Mouse (Mus musculus) heart, embryonic 13.5 days (tissue): ENCODE data around the gene Tssc4. TPM values are rescaled to one million over a fixed set of nuclear protein-coding genes. Genes with fewer than 3 reads are reported as not detected.

ENCODE experiments used
- ATAC-seq: fragments of 200-750 bp; cut with Nextera tagmentation; 2 replicates; pipeline ENCODE4 v1.8.0; 2017; ENCODE audit warnings: moderate TSS enrichment; ENCODE audit not compliant: insufficient number of reproducible peaks, low FRiP score, low TSS enrichment; ENCODE audit errors: extremely low read depth
- H3K27ac ChIP-seq: fragments of 300-500 bp; sonication (generic); replicated peaks from 2 replicates; pipeline ENCODE4 v1.5.1; 2015; ENCODE audit warnings: moderate library complexity, mild to moderate bottlenecking, inconsistent platforms
- H3K27me3 ChIP-seq: fragments of 300-500 bp; sonication (generic); replicated peaks from 2 replicates; pipeline ENCODE4 v1.6.1; 2015; ENCODE audit warnings: mild to moderate bottlenecking, inconsistent platforms
- H3K36me3 ChIP-seq: fragments of 300-500 bp; sonication (generic); 2 replicates; pipeline ENCODE4 v1.6.1; 2015; ENCODE audit warnings: mild to moderate bottlenecking, inconsistent platforms
- H3K4me1 ChIP-seq: fragments of 300-500 bp; sonication (generic); 2 replicates; pipeline ENCODE4 v1.6.1; 2015; ENCODE audit warnings: inconsistent platforms
- H3K4me2 ChIP-seq: fragments of 300-500 bp; sonication (generic); 2 replicates; pipeline ENCODE4 v1.6.1; 2015; ENCODE audit warnings: inconsistent platforms, mild to moderate bottlenecking, moderate library complexity
- H3K4me3 ChIP-seq: fragments of 300-500 bp; sonication (generic); 2 replicates; pipeline ENCODE4 v1.5.1; 2015; ENCODE audit warnings: moderate library complexity, mild to moderate bottlenecking, inconsistent platforms
- H3K9ac ChIP-seq: fragments of 300-500 bp; sonication (generic); 2 replicates; pipeline ENCODE4 v1.6.1; 2015; ENCODE audit warnings: inconsistent platforms, mild to moderate bottlenecking, moderate library complexity
- H3K9me3 ChIP-seq: fragments of 300-500 bp; sonication (generic); 2 replicates; pipeline ENCODE4 v1.6.1; 2016; ENCODE audit warnings: inconsistent platforms
- WGBS: fragments of 180-500 bp; shearing (Covaris S2); methylation state at CpG from one replicate; pipeline ENCODE4 v1.1.7; 2015; ENCODE audit warnings: mixed read lengths; 5-methylcytosine and 5-hydroxymethylcytosine counted together
- polyA plus RNA-seq: library from polyadenylated mRNA; unstranded; fragments of >200 nt; fragmentation: Nextera tagmentation; extraction: Ambion mirVana; gene quantifications from 2 replicates; pipeline ENCODE4 v1.2.1, GENCODE M21; 2015

Gene Tssc4
- polyA plus RNA-seq, 1 experiment from 2014 or later: 58.2 TPM

DNA sequence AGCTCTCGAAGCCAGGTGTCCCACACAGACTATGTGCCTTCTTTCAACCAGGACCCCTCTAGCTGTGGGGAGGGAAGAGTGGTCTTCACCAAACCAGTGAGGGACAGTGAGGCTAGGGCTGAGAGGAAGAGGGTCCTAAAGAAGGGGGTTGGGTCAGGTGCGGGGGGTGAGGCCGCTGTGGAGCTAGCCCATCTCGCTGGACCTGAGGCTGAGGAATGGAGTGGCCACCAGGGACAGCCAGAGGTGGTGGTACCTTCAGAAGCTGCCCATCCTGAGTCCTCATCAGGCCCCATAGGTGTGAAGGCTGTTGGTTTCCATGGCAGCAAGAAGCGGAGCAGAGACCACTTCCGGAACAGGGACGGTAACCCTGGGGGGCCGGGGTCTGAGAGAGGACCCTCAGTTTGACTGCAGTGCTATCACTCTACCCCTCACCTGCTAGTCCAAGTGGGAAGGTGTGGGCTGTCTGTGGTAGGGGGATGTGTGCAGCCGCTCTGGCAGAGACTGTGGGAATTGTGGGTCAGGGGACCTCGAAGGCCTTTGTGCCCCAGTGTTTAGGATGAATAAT, 1.5 kb downstream of the Tssc4 start:
- no peaks in the 10 kb centered on the region for H3K27me3 ChIP-seq
- H3K9ac ChIP-seq: peak overlapping the region; percentile 96
- no peak for ATAC-seq
- peak overlapping the region; percentile 90 for H3K27ac ChIP-seq
- H3K4me3 ChIP-seq: peak overlapping the region; percentile 84
- WGBS: 85% methylated on average over 10 of the region's 10 CpGs
- no peaks in the 10 kb centered on the region for H3K9me3 ChIP-seq
- H3K4me2 ChIP-seq: peak overlapping the region; percentile 98
- H3K4me1 ChIP-seq: peaks cover 26% of the 10 kb centered on the region
- peaks cover 42% of the 10 kb centered on the region for H3K36me3 ChIP-seq

DNA sequence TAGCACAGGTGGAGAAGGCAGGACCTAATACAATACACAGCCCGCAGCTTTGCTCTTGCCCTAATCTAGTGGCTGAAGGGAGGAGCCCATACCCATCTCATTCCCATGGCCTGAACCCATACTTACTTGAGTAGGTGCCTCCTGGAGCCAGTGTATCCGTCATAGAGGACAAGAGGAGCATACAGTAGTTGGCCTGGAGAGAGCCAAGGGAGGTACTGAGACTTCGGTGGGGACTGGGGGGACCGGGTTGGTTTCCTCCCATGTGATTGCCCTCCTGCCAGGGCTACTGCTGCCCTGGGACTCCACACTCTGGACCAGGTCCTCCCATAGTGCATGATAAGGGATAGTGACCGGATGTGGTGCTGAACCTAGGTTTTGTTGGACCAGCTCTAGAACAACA, 3.6 kb downstream of the Tssc4 start:
- Histone ChIP-seq H3K4me3 (no peak overlapping the region), H3K9ac (no peak overlapping the region), H3K4me2 (no peak overlapping the region), H3K4me1 (peaks cover 26% of the 10 kb centered on the region), H3K27ac (no peak overlapping the region), H3K36me3 (peaks cover 22% of the 10 kb centered on the region), H3K9me3 (no peaks in the 10 kb centered on the region), H3K27me3 (no peaks in the 10 kb centered on the region)
- no peak for ATAC-seq
- 76% methylated on average over 5 of the region's 5 CpGs for WGBS

- Histone ChIP-seq H3K27me3 (no peaks in the 10 kb centered on the region), H3K4me2 (no peak overlapping the region), H3K27ac (no peak overlapping the region), H3K4me1 (peaks cover 21% of the 10 kb centered on the region), H3K9ac (no peak overlapping the region), H3K4me3 (no peak overlapping the region), H3K9me3 (no peaks in the 10 kb centered on the region), H3K36me3 (peaks cover 17% of the 10 kb centered on the region)
- ATAC-seq: no peak
- WGBS: 60% methylated on average over 1 of the region's 1 CpGs
Observed at GRCm38 (mm10) chr7:143073086-143073485, 4.0 kb downstream of the Tssc4 start.

DNA sequence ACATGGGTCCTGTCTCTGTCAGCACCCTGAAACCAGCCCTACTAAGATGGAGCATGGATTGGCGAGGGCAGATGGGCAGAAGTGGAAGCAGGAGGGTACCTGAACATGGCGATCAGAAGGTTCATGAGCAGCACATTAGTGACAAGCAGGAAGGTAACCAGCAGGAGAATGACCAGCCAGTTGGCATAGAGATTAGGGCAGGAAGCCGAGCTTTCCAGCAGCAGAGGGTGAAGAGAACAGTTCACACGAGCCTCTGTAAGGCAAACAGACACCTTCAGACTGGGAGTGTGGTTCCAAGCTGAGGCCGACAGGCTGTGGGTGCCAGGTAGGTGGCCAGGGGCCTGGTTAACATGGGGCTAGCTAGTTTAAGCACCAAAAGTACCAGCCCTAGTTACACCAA, 6.3 kb downstream of the Tssc4 start:
- peaks cover 6% of the 10 kb centered on the region; the same call in 1 of the 2 replicates for H3K27me3 ChIP-seq
- H3K9ac ChIP-seq: no peak overlapping the region
- H3K36me3 ChIP-seq: peaks cover 12% of the 10 kb centered on the region; the same call in 1 of the 2 replicates
- H3K27ac ChIP-seq: no peak overlapping the region
- no peaks in the 10 kb centered on the region for H3K9me3 ChIP-seq
- 60% methylated on average over 5 of the region's 5 CpGs for WGBS
- no peak overlapping the region for H3K4me3 ChIP-seq
- H3K4me1 ChIP-seq: peaks cover 7% of the 10 kb centered on the region
- ATAC-seq: no peak
- H3K4me2 ChIP-seq: no peak overlapping the region

- Histone ChIP-seq H3K9me3 (no peaks in the 10 kb centered on the region), H3K4me3 (no peak overlapping the region), H3K4me2 (no peak overlapping the region), H3K36me3 (no peaks in the 10 kb centered on the region), H3K4me1 (no peaks in the 10 kb centered on the region), H3K27ac (no peak overlapping the region), H3K9ac (no peak overlapping the region), H3K27me3 (peaks cover 11% of the 10 kb centered on the region; the same call in 1 of the 2 replicates)
- 76% methylated on average over 2 of the region's 2 CpGs for WGBS
- no peak for ATAC-seq
Observed at GRCm38 (mm10) chr7:143077351-143077750, 8.3 kb downstream of the Tssc4 start.

DNA sequence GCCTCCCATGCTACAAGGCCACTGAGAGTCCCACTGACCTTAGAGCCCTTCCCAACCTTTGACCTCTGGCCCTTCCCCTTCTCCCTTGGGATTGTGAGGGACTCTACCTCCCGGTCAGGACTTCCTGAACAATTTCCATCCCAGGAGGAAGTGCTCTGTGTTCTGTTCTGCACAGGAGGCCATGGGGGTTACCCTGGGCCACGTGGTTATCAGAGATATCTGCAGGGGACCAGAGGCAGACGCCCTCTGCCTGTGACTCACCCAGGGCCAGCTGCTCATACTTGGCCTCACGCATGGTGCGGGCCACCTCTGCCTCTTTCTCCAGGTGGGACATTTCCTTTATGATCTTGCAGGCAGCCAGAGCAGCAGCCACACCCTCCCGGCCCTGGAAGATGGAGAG, 13.0 kb downstream of the Tssc4 start:
- Histone ChIP-seq H3K9ac (no peak overlapping the region), H3K9me3 (no peaks in the 10 kb centered on the region), H3K4me3 (no peak overlapping the region), H3K4me2 (no peak overlapping the region), H3K27me3 (peaks cover 22% of the 10 kb centered on the region), H3K36me3 (no peaks in the 10 kb centered on the region), H3K4me1 (peaks cover 12% of the 10 kb centered on the region), H3K27ac (no peak overlapping the region)
- ATAC-seq: no peak
- WGBS: 57% methylated on average over 6 of the region's 6 CpGs

GRCm38 (mm10) chr7:143083708-143084107, 14.7 kb downstream of the Tssc4 start:
- no peaks in the 10 kb centered on the region for H3K36me3 ChIP-seq

DNA sequence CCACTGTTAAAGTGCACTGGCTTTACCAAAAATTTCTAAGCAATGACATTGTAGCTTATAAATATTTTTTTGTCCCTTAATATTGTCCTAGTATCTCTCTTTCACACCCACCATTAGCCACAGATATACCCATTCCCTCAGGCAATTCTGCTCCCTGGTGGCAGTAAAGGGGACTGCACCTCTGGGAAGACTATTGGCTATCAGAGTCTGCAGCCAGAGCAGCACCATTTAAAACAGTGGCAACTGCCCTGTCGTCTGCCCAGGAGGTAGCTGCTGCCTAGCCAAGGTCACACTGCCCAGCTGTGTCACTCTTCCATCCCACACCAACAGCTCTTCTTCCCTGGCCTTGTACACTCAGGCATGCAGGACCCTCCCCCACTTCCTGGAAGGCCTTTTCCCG, 17.3 kb downstream of the Tssc4 start:
- H3K4me3 ChIP-seq: peak overlapping the region; percentile 26
- peak overlapping the region; percentile 57 for H3K4me2 ChIP-seq
- peaks cover 19% of the 10 kb centered on the region for H3K4me1 ChIP-seq
- peak overlapping the region; percentile 78 for H3K9ac ChIP-seq
- no peaks in the 10 kb centered on the region for H3K36me3 ChIP-seq
- 53% methylated on average over 2 of the region's 2 CpGs for WGBS
- H3K9me3 ChIP-seq: no peaks in the 10 kb centered on the region
- H3K27me3 ChIP-seq: peaks cover 40% of the 10 kb centered on the region
- peak overlapping the region; percentile 83 for H3K27ac ChIP-seq
- ATAC-seq: no peak

More at GRCm38 (mm10) chr7:143083708-143084107, 14.7 kb downstream of the Tssc4 start:
- Histone ChIP-seq H3K4me3 (no peak overlapping the region), H3K4me2 (no peak overlapping the region), H3K4me1 (peaks cover 19% of the 10 kb centered on the region), H3K9me3 (no peaks in the 10 kb centered on the region), H3K27me3 (peaks cover 25% of the 10 kb centered on the region), H3K27ac (no peak overlapping the region), H3K9ac (no peak overlapping the region)
- ATAC-seq: no peak
- 54% methylated on average over 2 of the region's 2 CpGs for WGBS

- no peaks in the 10 kb centered on the region for H3K9me3 ChIP-seq
- H3K4me3 ChIP-seq: peak overlapping the region; percentile 26
- H3K4me2 ChIP-seq: peak overlapping the region; percentile 57
- no peaks in the 10 kb centered on the region for H3K36me3 ChIP-seq
- peak; percentile 66 for ATAC-seq
- WGBS: 26% methylated on average over 4 of the region's 4 CpGs
- peaks cover 19% of the 10 kb centered on the region for H3K4me1 ChIP-seq
- peaks cover 37% of the 10 kb centered on the region for H3K27me3 ChIP-seq
- H3K9ac ChIP-seq: peak overlapping the region; percentile 78
- peak overlapping the region; percentile 83 for H3K27ac ChIP-seq
Observed at GRCm38 (mm10) chr7:143087070-143087579, 18.1 kb downstream of the Tssc4 start.

DNA sequence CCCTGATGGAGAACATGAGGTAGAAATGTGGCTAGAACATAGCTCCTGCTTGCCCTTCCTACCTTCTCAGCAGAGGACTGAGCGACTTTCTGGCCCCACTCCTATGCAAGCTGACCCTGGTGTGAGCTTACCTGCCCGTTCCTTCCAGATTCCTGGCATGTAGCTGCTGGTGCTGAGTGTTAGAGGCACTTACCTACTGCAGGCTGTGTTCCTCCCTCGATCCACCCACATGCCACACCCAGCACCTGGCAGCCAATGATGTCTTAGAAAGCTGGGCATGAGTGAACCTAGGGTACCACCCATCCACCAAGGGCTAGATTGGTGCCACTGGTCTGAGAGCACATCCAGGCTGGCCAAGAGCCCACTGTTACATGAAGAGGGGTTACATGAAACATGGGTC, 24.8 kb downstream of the Tssc4 start:
- no peak overlapping the region for H3K27ac ChIP-seq
- H3K36me3 ChIP-seq: no peaks in the 10 kb centered on the region
- H3K27me3 ChIP-seq: peaks cover 50% of the 10 kb centered on the region
- WGBS: 63% methylated on average over 3 of the region's 3 CpGs
- no peaks in the 10 kb centered on the region for H3K9me3 ChIP-seq
- no peak overlapping the region for H3K9ac ChIP-seq
- ATAC-seq: no peak
- peaks cover 7% of the 10 kb centered on the region; the same call in 1 of the 2 replicates for H3K4me1 ChIP-seq
- no peak overlapping the region for H3K4me2 ChIP-seq
- no peak overlapping the region for H3K4me3 ChIP-seq

DNA sequence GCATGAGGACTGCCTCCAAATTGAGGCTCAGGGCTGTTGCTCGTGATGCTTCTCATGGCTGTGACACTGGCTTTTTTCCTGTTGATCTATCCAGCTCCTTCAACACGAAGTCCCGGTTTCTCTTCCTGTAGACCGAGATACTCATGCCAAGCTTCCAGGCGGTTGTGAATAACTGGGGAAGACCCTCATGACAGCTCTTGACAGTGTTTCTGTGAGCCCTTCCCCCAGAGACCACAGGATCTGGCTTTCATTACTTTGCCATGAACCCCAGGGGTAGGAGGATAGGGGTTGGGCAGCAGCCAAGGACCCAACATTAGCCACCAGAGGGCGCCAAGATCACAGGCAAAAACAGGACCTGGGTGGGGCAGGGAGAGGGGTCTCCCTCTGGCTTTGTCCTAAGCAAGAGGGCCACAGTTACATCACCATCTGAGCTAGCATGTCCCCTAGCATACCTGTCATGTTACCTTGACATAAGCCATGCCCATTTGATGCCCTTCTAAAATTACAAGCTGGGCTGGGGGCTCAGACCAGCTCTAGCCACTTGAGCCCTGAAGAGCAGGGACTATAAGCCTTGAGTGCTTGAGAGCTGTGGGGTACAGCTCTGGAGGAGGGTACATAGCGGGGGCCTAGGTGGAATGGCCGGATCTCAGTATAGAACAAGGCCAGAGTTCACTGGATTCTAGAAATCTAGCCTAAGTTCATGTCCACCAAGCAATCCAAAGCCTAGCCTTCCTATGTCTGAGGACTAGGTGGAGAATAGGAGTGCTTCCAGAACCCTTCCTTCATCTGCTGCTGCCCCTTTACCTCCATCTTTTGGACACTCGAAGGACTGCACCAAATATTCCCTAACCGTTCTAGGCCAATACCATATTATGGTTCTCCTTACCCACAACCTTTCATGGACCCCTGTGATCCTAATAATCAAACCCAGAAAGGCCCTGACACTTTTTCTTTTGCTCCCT, 25.8 kb downstream of the Tssc4 start, which contains the start of gene Trpm5:
TSS of gene Trpm5 (minus strand) at position 51 of the 962 bp plus-strand sequence.
- no peak for ATAC-seq
- H3K4me2 ChIP-seq: no peak within 1 kb of the TSS
- no peaks in the 10 kb centered on the region for H3K9me3 ChIP-seq
- H3K9ac ChIP-seq: peak within 1 kb of the TSS; percentile 63; the same call in 1 of the 2 replicates
- H3K4me3 ChIP-seq: no peak within 1 kb of the TSS
- H3K27me3 ChIP-seq: peaks cover 44% of the 10 kb centered on the region
- 33% methylated on average over 10 of the region's 10 CpGs for WGBS
- peaks cover 7% of the 10 kb centered on the region; the same call in 1 of the 2 replicates for H3K4me1 ChIP-seq
- H3K27ac ChIP-seq: no peak within 1 kb of the TSS
- H3K36me3 ChIP-seq: no peaks in the 10 kb centered on the region
